Mouse (Mus musculus) lung, postnatal 10 days (tissue): ENCODE results near the gene Olfr1497.
"Not testable (repeated sequence)": the region's sequence is repeated elsewhere in the genome, so short reads cannot be mapped to it uniquely, and the experiment has no call there.

Experiments
- DNase-seq: peaks from one replicate; pipeline ENCODE4 v3.0.0; 2021

The Olfr1497 gene

GRCm38 (mm10) chr19:13798102-13798501, at the start of gene Olfr1497:
Gene Olfr1497 (minus strand): TSS chr19:13798202.
- DNase-seq = no peak

- DNase-seq = no peak
Measured at GRCm38 (mm10) chr19:13830388-13830787, 32.4 kb upstream of the Olfr1497 start, which contains the start of gene Olfr1500. Gene Olfr1500 (minus strand): TSS chr19:13830488.

GRCm38 (mm10) chr19:13828447-13828846, 30.4 kb upstream of the Olfr1497 start:
- no peak for DNase-seq

GRCm38 (mm10) chr19:13820847-13821246, 22.8 kb upstream of the Olfr1497 start:
- DNase-seq = no peak

- DNase-seq = no peak
Measured at GRCm38 (mm10) chr19:13819347-13819746, 21.3 kb upstream of the Olfr1497 start, which contains the start of gene Olfr1499. Gene Olfr1499 (minus strand): TSS chr19:13819447.

- no peak for DNase-seq
Measured at GRCm38 (mm10) chr19:13818827-13819226, 20.8 kb upstream of the Olfr1497 start.

- no peak for DNase-seq
Measured at GRCm38 (mm10) chr19:13812823-13813222, 14.8 kb upstream of the Olfr1497 start.

- DNase-seq = not testable (repeated sequence)
Measured at GRCm38 (mm10) chr19:13805486-13805885, 7.5 kb upstream of the Olfr1497 start.

- no peak for DNase-seq
Measured at GRCm38 (mm10) chr19:13777578-13777977, 20.4 kb downstream of the Olfr1497 start, which contains the start of gene Olfr1496. Gene Olfr1496 (plus strand): TSS chr19:13777878.

- DNase-seq = no peak
Measured at GRCm38 (mm10) chr19:13768565-13769276, 29.3 kb downstream of the Olfr1497 start.

GRCm38 (mm10) chr19:13764306-13764705, 33.7 kb downstream of the Olfr1497 start, which contains the start of gene Olfr1495:
Gene Olfr1495 (plus strand): TSS chr19:13764606.
- DNase-seq = no peak

- no peak for DNase-seq
Measured at GRCm38 (mm10) chr19:13749366-13749765, 48.6 kb downstream of the Olfr1497 start.
